Mouse (Mus musculus) cerebellum, adult 18-20 months (tissue): ENCODE data around the gene Gatb.
A peak's percentile ranks its signal among the peaks of the same experiment; 100 is the strongest.

Experiments
- DNase-seq, 2 experiments: peaks; one replicate each; pipeline ENCODE4 v3.0.0; 2021

Gene Gatb

GRCm38 (mm10) chr3:85661926-85662813 is 88.3 kb downstream of the Gatb start:
- no peak for DNase-seq

DNA sequence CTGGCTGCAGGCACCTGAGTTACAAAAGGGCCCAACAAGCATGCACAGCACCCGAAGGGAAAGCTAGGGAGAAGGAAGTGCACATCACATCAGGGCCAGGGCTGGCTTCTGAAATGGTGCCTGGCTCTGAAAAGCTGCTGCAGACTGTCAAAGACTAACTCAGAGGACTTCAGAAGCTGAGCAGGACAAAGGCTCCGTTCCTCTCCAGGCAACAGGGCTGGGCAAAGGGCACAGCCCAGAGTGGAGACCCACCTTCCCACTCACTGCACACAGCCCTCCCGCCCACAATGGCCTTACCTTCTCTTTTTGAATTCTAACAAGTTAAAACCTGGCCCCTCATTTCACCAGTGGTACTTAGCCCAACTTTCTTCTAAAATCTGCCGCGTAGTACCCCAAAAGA is 89.9 kb downstream of the Gatb start:
- DNase-seq, result no peak

- DNase-seq, result peak; percentile 60 to 68
These were observed 90.8 kb downstream of the Gatb start for GRCm38 (mm10) chr3:85664591-85665171.

GRCm38 (mm10) chr3:85666166-85666565 is 92.2 kb downstream of the Gatb start:
- no peak for DNase-seq

DNA sequence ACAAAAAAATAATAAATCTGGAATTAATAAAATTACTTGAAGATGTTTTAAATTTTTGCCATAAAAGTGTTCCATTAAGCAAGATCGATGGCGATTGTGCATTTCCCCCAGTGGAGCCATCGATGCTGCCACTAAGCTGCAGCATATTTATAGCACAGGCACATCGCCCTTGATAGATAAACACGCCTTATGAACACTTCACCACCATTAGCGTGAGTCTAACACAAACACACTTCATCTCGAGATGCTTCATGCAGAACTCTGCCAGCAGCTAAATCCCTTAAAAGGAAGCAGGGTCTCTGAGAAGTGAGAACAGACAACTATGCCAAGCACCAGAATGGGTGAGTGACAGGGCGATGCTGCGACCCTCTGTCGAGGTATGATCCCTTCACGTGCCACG is 92.8 kb downstream of the Gatb start:
- no peak for DNase-seq

- DNase-seq, result no peak
These were observed 93.8 kb downstream of the Gatb start for GRCm38 (mm10) chr3:85667683-85668082.

DNA sequence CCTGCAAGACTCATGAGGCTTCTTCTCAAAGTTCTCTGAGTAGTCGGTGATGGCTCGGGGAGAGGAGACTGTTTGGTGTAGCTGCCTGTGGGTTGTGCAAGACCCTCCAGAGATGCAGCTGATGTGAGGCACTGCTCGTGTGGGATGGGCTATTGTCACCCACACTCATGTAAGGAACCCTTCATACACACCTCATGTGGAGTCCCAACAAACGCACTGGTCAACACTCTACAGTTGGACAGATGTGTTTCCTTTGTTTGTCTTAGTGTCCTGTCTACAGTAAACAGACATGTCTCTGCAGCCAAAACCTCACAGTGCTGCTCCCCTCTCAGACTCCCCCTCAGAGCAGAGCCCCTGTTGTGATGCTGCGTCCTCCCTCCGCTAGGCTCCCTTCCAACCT is 95.9 kb downstream of the Gatb start:
- DNase-seq, result no peak

GRCm38 (mm10) chr3:85677133-85677532 is 103.2 kb downstream of the Gatb start:
- DNase-seq, result no peak

DNA sequence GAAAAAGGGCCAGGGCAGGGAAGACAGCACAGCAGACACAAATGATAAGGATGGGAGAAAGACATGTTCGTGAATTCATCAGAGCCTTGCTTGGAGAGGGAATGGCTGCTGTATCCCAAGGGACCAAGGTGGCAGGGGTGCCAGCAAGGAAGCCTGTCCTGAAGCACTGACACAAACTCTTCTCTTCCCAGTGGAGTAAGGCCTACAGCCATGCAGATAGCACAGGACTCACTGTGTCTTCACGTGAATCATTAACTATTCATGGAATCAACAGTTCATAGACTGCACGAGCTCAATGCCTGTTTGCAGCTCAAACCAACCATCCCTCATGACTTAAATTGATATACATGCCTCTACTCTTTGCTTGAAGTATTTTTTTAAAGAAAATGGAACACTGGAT is 104.0 kb downstream of the Gatb start:
- no peak for DNase-seq

DNA sequence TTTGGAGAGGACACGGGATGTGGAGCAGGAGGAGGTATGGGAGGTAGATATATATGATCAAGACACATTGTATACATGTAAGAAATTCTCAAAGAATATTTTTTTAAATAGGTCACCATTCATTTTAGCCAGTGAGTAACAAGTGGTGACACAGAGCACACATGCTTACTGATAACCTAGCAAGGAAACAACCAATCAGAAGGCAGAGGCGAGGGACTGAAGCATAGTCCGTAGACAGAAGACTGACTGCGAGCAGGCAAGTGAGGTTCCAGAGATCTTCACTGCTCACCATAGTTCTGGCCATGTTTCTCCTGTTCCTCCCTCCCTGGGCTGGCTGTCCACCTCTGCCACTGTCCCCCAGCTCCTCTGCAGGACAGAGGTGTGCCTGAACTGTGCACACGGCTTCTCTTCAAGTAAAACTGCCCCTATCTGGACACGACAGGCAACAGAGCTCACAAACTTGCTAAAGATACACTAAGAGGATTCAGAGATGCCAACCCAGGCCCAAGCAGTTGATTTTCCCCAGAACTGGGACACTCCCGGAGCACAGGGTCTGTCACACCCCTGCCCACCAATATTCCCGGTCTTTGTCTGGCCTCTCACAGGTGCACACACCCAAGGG is 105.5 kb downstream of the Gatb start:
- DNase-seq, result no peak

- DNase-seq, result no peak
These were observed 106.0 kb downstream of the Gatb start for GRCm38 (mm10) chr3:85679960-85680359.

DNA sequence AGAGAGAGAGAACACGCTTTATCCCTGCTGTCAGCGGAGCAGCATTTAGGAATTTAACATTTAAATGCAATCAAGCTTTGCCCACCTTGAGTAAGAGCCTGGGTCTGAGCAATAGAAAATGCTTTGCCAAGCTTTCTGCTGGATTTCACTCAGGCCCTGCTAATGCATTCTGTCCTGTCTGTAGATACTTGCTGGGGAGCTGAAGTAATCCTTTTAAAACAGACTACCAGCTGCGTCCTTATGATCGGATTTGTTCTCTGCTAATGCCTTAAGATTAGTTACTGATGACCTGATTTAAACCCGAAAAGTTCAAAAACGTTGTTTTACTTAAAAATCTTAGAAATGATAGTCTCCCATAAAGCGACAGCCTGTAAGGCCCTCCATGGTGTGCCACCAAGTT is 107.2 kb downstream of the Gatb start:
- DNase-seq, result no peak

- no peak for DNase-seq
These were observed 109.7 kb downstream of the Gatb start for GRCm38 (mm10) chr3:85683618-85684017.

DNA sequence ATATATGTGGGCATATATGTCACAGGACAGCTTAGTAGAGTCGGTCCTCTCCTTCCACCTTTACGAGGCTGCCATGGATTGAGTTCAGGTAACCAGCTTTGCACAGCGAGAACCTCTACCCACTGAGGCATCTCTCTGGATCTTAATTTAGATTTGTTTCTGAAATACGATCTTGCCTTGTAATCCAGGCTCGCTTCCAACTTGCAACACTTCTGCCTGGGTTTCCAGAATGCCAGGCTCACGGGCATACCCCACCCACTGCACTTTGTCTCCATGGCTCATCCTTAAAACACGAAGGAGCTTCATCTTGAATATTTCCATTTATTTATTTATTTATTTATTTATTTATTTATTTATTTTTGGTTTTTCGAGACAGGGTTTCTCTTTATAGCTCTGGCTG is 111.4 kb downstream of the Gatb start:
- no peak for DNase-seq

DNA sequence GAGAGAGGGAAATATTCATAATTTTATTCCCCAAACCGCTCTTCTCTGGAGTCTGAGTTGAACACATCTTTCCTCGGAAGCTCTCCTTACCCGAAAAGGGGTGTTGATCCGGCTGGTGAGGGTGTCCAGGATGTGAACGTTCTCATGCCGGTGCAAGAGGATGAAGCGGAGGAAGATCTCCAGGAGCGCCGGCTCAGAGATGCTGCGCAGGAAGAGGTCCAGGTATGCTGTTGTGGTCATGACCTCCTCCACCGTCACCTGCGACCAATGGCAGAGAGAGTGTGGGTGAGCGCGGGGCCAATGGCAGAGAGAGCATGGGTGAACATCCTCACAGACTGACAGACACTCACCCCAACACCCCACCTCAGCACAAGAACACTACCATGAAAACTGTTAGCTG is 114.4 kb downstream of the Gatb start:
- no peak for DNase-seq

DNA sequence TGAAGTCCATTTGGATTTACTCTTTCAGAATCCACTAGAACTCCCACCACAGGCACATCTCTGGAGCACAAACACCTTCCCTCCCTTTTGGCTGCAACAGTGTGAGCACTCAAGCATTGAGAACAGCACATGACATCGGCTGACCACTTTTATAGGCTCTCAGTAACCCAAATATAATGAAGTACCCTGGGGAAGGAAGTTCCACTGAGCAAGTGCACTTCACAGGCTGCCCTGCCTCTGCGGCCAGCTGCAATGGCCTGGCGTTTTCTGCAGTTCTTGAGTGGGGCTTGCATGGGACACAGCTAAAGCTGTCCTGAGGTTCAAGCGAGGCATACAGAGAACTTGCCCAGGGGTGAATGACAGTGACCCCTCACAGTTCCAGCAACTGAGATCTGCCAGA is 117.2 kb downstream of the Gatb start:
- no peak for DNase-seq

GRCm38 (mm10) chr3:85693013-85693412 is 119.1 kb downstream of the Gatb start:
- DNase-seq, result no peak

- peak; percentile 33 to 43 for DNase-seq
These were observed 121.1 kb downstream of the Gatb start for GRCm38 (mm10) chr3:85695056-85695455.

GRCm38 (mm10) chr3:85698496-85698895 is 124.6 kb downstream of the Gatb start:
- no peak for DNase-seq

DNA sequence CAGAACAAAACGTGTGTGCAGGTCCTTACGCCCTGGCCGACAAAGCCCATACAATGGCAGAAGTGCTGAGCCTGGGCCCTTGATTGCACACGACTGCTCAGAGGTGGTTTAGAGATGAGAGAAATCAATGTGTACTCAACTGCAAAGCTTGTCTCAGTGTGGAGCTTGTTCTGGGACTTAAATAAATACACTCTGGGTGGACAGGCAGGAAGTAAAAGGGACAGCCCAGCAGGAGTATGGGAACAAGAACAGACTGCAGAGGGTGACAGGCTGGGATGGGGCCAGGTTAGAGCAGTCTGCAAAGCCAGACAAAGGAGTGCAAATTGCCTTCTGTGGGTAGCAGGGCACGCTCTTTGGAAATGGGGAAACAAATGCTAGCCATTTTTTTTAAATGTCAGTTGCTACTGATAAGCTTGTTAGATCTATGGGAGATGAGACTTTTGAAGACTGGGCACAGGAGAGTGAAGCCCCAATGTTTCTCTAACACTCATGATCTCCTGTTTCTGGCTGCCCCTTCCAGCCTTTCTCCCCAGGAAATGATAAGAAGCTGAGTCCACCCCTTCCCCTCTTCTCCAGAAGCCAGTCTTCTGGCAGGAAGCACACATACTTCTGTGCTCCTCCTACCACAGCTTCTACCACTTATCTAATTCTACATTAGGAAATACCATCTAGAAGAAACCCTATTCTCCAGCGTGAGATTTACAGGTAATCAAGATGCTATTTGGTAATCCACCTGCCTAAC is 129.4 kb downstream of the Gatb start:
- DNase-seq, result peak; percentile 39 to 49
